Mouse (Mus musculus): ENCODE results near the gene Grhl1. TPM values are rescaled to one million over a fixed set of nuclear protein-coding genes. Genes with fewer than 3 reads are reported as not detected.

Grhl1 gene
- polyA plus RNA-seq, 1 experiment, result 1.6 TPM

DNA sequence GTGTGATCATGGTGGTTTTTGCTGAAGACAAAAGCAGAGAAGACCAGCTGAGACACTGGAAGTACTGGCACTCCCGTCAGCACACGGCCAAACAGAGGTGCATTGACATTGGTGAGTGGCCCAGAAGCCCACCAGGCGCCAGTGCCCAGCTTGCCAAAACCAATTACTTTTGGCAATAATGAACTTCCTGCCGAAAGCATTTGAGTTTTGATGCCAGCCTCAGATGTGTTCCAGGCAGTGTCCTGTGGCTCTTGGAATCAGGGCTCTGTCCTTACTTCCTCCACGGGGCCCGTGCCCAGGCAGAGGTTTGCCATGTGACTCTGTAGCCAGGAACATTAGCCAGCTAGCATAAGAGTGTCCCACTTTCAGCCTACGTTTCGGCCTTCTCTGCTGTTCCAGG lies 12.8 kb downstream of the Grhl1 start:
- WGBS, result 95% methylated on average over 8 of the region's 8 CpGs
- Histone ChIP-seq H3K27me3 (ENCODE audit: control insufficient read depth, insufficient read depth, low read length) (no peaks in the 10 kb centered on the region), H3K4me1 (replicated peaks; ENCODE audit: control insufficient read depth, insufficient read depth, low read length) (no peaks in the 10 kb centered on the region), H3K4me3 (ENCODE audit: control insufficient read depth, insufficient read depth, low read length) (no peak overlapping the region), H3K36me3 (ENCODE audit: control insufficient read depth, insufficient read depth, low read length) (no peaks in the 10 kb centered on the region), H3K27ac (ENCODE audit: control insufficient read depth, insufficient read depth, low read length) (no peak overlapping the region)
- TF ChIP-seq POLR2A (IDR thresholded peaks at IDR 0.05; ENCODE audit: control insufficient read depth, extremely low read depth, insufficient read depth, low read length, poor library complexity), result no peak
- no peak for TF ChIP-seq CTCF (IDR thresholded peaks at IDR 0.05; ENCODE audit: borderline replicate concordance, control insufficient read depth, extremely low read depth, insufficient read depth, low read length, poor library complexity)
- DNase-seq, result no peak

DNA sequence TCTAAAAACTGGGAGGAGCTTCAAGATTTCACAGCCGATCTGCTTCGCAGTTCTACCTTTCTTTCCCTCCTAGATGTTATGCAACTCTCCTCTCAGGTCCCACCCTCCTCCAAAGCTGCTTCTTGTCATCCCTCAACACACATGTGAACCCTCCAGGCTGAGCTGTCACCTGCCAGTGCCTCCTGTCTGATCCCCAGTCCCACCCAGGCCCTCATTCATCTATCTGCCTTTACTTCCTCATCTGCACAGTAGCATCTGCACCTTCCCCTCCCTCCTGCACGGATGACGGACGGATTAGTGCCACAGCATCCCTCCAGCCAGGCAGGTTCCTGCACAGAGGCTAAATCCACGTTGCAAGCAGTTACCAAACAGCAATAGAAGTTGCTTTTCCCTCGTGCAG lies 14.1 kb downstream of the Grhl1 start:
- H3K36me3 ChIP-seq (ENCODE audit: control insufficient read depth, insufficient read depth, low read length), result no peaks in the 10 kb centered on the region
- TF ChIP-seq POLR2A (IDR thresholded peaks at IDR 0.05; ENCODE audit: control insufficient read depth, extremely low read depth, insufficient read depth, low read length, poor library complexity), result no peak
- WGBS, result 85% methylated on average over 7 of the region's 7 CpGs
- H3K4me1 ChIP-seq (replicated peaks; ENCODE audit: control insufficient read depth, insufficient read depth, low read length), result no peaks in the 10 kb centered on the region
- no peaks in the 10 kb centered on the region for H3K27me3 ChIP-seq (ENCODE audit: control insufficient read depth, insufficient read depth, low read length)
- no peak overlapping the region for H3K4me3 ChIP-seq (ENCODE audit: control insufficient read depth, insufficient read depth, low read length)
- DNase-seq, result no peak
- H3K27ac ChIP-seq (ENCODE audit: control insufficient read depth, insufficient read depth, low read length), result no peak overlapping the region

DNA sequence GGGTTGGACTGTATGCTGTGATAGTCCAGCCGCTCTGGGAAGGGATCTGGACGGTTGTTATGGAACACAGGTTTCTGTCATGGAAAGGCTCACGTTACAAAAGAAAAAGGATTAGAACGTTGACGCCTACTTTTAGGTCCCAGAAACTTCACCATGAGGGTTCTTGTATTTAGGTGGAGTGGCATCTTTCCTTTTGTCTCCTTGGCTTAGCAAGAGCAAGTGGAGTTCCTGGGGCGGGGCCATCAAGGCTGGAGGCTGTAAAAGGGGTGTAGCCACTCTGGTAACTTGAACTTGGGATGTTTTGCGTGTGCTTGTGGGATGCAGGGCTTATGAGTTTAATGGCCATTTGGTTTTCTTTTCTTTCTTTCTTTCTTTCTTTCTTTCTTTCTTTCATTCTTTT lies 18.3 kb downstream of the Grhl1 start:
- no peaks in the 10 kb centered on the region for H3K27me3 ChIP-seq (ENCODE audit: control insufficient read depth, insufficient read depth, low read length)
- no peaks in the 10 kb centered on the region for H3K36me3 ChIP-seq (ENCODE audit: control insufficient read depth, insufficient read depth, low read length)
- no peak overlapping the region for H3K4me3 ChIP-seq (ENCODE audit: control insufficient read depth, insufficient read depth, low read length)
- DNase-seq, result no peak
- no peak overlapping the region for H3K27ac ChIP-seq (ENCODE audit: control insufficient read depth, insufficient read depth, low read length)
- WGBS, result 99% methylated on average over 7 of the region's 7 CpGs
- no peak for TF ChIP-seq POLR2A (IDR thresholded peaks at IDR 0.05; ENCODE audit: control insufficient read depth, extremely low read depth, insufficient read depth, low read length, poor library complexity)
- no peak for TF ChIP-seq CTCF (IDR thresholded peaks at IDR 0.05; ENCODE audit: borderline replicate concordance, control insufficient read depth, extremely low read depth, insufficient read depth, low read length, poor library complexity)
- peaks cover 7% of the 10 kb centered on the region for H3K4me1 ChIP-seq (replicated peaks; ENCODE audit: control insufficient read depth, insufficient read depth, low read length)

DNA sequence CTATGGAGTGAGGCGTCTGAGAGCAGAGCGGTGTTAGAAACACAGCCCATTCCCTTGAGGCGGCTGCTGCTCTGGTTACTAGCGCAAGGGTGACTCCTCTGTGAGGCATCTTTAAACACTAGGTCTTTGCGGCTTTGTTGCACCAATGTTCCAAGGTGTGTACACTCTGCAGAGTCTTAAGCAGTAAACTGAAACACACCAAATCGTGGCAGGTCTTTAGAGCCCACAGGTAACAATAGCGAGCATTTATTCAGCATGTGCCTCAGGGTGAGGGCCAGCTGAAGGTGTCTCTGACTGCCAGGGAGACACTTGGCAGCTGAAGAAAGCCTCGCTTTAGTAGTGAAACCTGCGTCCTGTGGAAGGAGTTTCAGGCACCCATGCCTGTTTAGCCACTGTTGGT lies 20.0 kb downstream of the Grhl1 start:
- peaks cover 7% of the 10 kb centered on the region for H3K4me1 ChIP-seq (replicated peaks; ENCODE audit: control insufficient read depth, insufficient read depth, low read length)
- 86% methylated on average over 9 of the region's 9 CpGs for WGBS
- no peaks in the 10 kb centered on the region for H3K27me3 ChIP-seq (ENCODE audit: control insufficient read depth, insufficient read depth, low read length)
- no peak overlapping the region for H3K27ac ChIP-seq (ENCODE audit: control insufficient read depth, insufficient read depth, low read length)
- H3K4me3 ChIP-seq (ENCODE audit: control insufficient read depth, insufficient read depth, low read length), result no peak overlapping the region
- DNase-seq, result no peak
- TF ChIP-seq CTCF (IDR thresholded peaks at IDR 0.05; ENCODE audit: borderline replicate concordance, control insufficient read depth, extremely low read depth, insufficient read depth, low read length, poor library complexity) (no peak), POLR2A (IDR thresholded peaks at IDR 0.05; ENCODE audit: control insufficient read depth, extremely low read depth, insufficient read depth, low read length, poor library complexity) (no peak)
- H3K36me3 ChIP-seq (ENCODE audit: control insufficient read depth, insufficient read depth, low read length), result no peaks in the 10 kb centered on the region

DNA sequence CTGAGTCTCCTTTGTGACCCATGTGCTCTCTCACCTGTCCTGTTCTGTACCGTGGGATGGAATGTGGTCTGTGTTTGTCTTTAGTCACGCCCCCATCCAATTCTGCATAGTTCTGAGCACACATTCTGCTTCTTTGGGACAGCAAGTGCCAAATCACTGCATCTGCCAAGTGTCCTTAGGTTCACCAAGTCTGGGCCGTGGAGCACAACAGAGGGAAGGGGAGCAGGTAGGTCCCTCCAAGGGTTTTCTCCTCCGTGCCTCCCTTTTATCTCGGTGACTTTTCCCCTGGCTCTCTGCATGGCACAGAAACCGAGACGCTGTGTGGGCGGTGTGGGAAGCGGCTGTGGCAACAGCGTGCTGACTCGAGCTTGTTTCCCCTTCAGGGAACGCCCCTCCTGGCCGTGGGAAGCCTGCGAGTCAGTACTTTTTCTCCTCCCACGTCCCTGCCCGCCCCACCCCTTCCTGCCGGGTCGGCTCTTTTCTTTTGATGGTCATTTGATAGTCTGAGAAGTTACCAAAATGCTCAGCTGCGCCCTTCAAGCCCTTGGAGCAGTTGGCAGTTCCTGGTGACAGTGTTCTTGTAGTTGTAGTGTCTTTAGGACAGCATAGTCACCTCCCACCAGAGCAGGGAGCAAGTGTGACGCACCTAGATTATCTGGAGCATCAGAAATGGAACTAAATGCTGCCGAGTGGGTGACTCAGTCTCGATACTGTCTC lies 21.0 kb downstream of the Grhl1 start:
- TF ChIP-seq CTCF (IDR thresholded peaks at IDR 0.05; ENCODE audit: borderline replicate concordance, control insufficient read depth, extremely low read depth, insufficient read depth, low read length, poor library complexity), result no peak
- no peak; the same call in 1 of the 2 replicates for TF ChIP-seq POLR2A (IDR thresholded peaks at IDR 0.05; ENCODE audit: control insufficient read depth, extremely low read depth, insufficient read depth, low read length, poor library complexity)
- DNase-seq, result peak; percentile 77
- H3K36me3 ChIP-seq (ENCODE audit: control insufficient read depth, insufficient read depth, low read length), result no peaks in the 10 kb centered on the region
- peaks cover 7% of the 10 kb centered on the region for H3K4me1 ChIP-seq (replicated peaks; ENCODE audit: control insufficient read depth, insufficient read depth, low read length)
- H3K4me3 ChIP-seq (ENCODE audit: control insufficient read depth, insufficient read depth, low read length), result peak overlapping the region; percentile 31
- under 1% methylated on average over 22 of the region's 22 CpGs for WGBS
- no peaks in the 10 kb centered on the region for H3K27me3 ChIP-seq (ENCODE audit: control insufficient read depth, insufficient read depth, low read length)
- no peak overlapping the region; the same call in 1 of the 2 replicates for H3K27ac ChIP-seq (ENCODE audit: control insufficient read depth, insufficient read depth, low read length)

DNA sequence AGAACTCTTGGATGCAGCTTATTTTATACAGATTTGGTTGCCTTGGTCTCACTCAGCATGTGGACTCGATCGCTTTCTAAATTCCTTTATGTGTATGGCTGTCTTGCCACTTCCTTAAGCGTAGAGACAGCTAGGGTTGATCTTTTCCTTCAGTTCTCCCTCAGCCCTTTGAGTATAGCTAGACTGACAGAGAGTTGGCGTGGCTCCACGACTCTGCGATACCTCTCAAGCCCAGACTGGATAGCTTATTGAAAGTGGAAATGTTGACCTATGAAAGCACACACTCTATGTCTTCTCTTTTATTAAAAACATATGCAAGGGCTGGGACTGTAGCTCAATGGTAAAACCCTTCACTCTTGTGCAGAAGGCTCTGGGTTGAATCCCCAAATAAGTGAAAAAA lies 25.3 kb downstream of the Grhl1 start:
- Histone ChIP-seq H3K4me1 (replicated peaks; ENCODE audit: control insufficient read depth, insufficient read depth, low read length) (peaks cover 7% of the 10 kb centered on the region), H3K4me3 (ENCODE audit: control insufficient read depth, insufficient read depth, low read length) (no peak overlapping the region), H3K27me3 (ENCODE audit: control insufficient read depth, insufficient read depth, low read length) (no peaks in the 10 kb centered on the region), H3K36me3 (ENCODE audit: control insufficient read depth, insufficient read depth, low read length) (no peaks in the 10 kb centered on the region), H3K27ac (ENCODE audit: control insufficient read depth, insufficient read depth, low read length) (no peak overlapping the region)
- WGBS, result 81% methylated on average over 6 of the region's 6 CpGs
- no peak for DNase-seq
- TF ChIP-seq POLR2A (IDR thresholded peaks at IDR 0.05; ENCODE audit: control insufficient read depth, extremely low read depth, insufficient read depth, low read length, poor library complexity) (no peak), CTCF (IDR thresholded peaks at IDR 0.05; ENCODE audit: borderline replicate concordance, control insufficient read depth, extremely low read depth, insufficient read depth, low read length, poor library complexity) (no peak)
